Comparison of ENCODE assay signal across 9 mouse cellular contexts in genomic region chr11:59330560-59330959, GRCm38 (mm10). TPM values are rescaled to one million over a fixed set of nuclear protein-coding genes. Genes with fewer than 3 reads are reported as not detected.
DNase-seq lines count a peak whose midpoint lies in the region; ATAC-seq and TF ChIP-seq lines count a peak whose summit lies in the region.
"Had no signal": no experiment of that assay in that cellular context is flagged by ENCODE, and none has a peak within 500 bp of the region (broad histone marks: within the 10 kb centered on the region; RNA-seq: fewer than 3 reads in every experiment).

No protein-coding gene starts in this region.

- no peak overlapping the region for H3K9ac ChIP-seq in heart, adult 2 months (ENCODE audit: low read depth, low read length)
- H3K9ac ChIP-seq in heart, embryonic 12.5 days = no peak overlapping the region
- H3K9ac ChIP-seq: limb, embryonic 12.5 days had no signal

- H3K4me1 ChIP-seq in heart, adult 2 months (ENCODE audit: control insufficient read depth, insufficient read depth, low read length) = no peaks in the 10 kb centered on the region
- 0 out of 2 replicates have a peak, but pooled peaks cover 11% of the 10 kb centered on the region for H3K4me1 ChIP-seq in heart, embryonic 12.5 days (replicated peaks)

- ATAC-seq in heart, embryonic 12.5 days (ENCODE audit: insufficient number of reproducible peaks, low FRiP score) = no peak
- ATAC-seq in common myeloid progenitor, adult 5-6 weeks (replicated peaks; ENCODE audit: low read depth, poor library complexity, severe bottlenecking) = peak; percentile 77
- peak; percentile 76 for ATAC-seq in granulocyte monocyte progenitor cell, adult 5-6 weeks (replicated peaks; ENCODE audit: poor library complexity, severe bottlenecking)

- no peak overlapping the region for H3K27ac ChIP-seq in heart, adult 2 months
- no peak overlapping the region for H3K27ac ChIP-seq in heart, embryonic 12.5 days (ENCODE audit: poor library complexity, severe bottlenecking)

- H3K4me3 ChIP-seq in heart, adult 2 months = no peak overlapping the region
- no peak overlapping the region for H3K4me3 ChIP-seq in heart, embryonic 12.5 days
- H3K4me3 ChIP-seq: limb, embryonic 12.5 days had no signal

- no peaks in the 10 kb centered on the region for H3K27me3 ChIP-seq in heart, adult 2 months (ENCODE audit: control insufficient read depth, insufficient read depth, low read length)
- H3K27me3 ChIP-seq in heart, embryonic 12.5 days (replicated peaks) = peaks cover 23% of the 10 kb centered on the region; the same call in 1 of the 2 replicates

- no peak for TF ChIP-seq EP300 in heart, adult 2 months (IDR thresholded peaks at IDR 0.05; ENCODE audit: insufficient read depth, low read depth, low read length)

- intact Hi-C loops in heart, adult 2 months (cut with DNase I) = loop anchor here (2.0 kb wide), 1 partner anchor 22 kb away; no protein-coding TSS in a partner anchor

- no peak for TF ChIP-seq POLR2A in heart, adult 2 months (IDR thresholded peaks at IDR 0.05; ENCODE audit: insufficient read depth, low read depth, low read length)

- no peaks in the 10 kb centered on the region for H3K79me2 ChIP-seq in heart, adult 2 months (replicated peaks; ENCODE audit: control insufficient read depth, insufficient read depth, low read length)

- DNase-seq in heart, adult 2 months = peak; percentile 55 to 74
- DNase-seq in T-cell, adult 2 months (ENCODE audit: low spot score) = peak; percentile 23
- peak; percentile 76 to 82 for DNase-seq in kidney, postnatal 25 days
- DNase-seq in lung, postnatal 14 days = peak; percentile 81
- DNase-seq in spleen, postnatal 4 days (ENCODE audit: low spot score in 2 of 2) = peak; percentile 46 to 83

- no peaks in the 10 kb centered on the region for H3K9me3 ChIP-seq in heart, embryonic 12.5 days (replicated peaks)
- H3K9me3 ChIP-seq: limb, embryonic 12.5 days had no signal

- H3K4me2 ChIP-seq in heart, embryonic 12.5 days = no peak overlapping the region
- H3K4me2 ChIP-seq: limb, embryonic 12.5 days had no signal

- TF ChIP-seq CTCF in heart, adult 2 months (IDR thresholded peaks at IDR 0.05) = peak; percentile 81

- no peaks in the 10 kb centered on the region for H3K36me3 ChIP-seq in heart, adult 2 months (ENCODE audit: control insufficient read depth, insufficient read depth, low read length)
- H3K36me3 ChIP-seq in heart, embryonic 12.5 days = no peaks in the 10 kb centered on the region

- WGBS in heart, adult 2 months = 46% methylated on average over 5 of the region's 5 CpGs
- WGBS in heart, embryonic 12.5 days = 27% methylated on average over 5 of the region's 5 CpGs

RNA-seq across cellular contexts. Expression of gene Wnt9a, which starts 23.8 kb away (rescaled TPM):
- total RNA-seq in heart, adult 2 months (2021) = 1 to 10 TPM; 4.3 to 4.6 TPM
- polyA plus RNA-seq in heart, adult 2 months (2012; rRNA removed) = 4.6 and 7.2 TPM in 2 replicates
- polyA plus RNA-seq in heart, embryonic 12.5 days (2016; fragmentation: Nextera tagmentation; extraction: Ambion mirVana) = 4.5 and 5.0 TPM in 2 replicates
- total RNA-seq in common myeloid progenitor, adult 5-6 weeks (2017) = not detected in 2 replicates
- total RNA-seq in granulocyte monocyte progenitor cell, adult 5-6 weeks (2014; fragmentation: Nextera tagmentation) = not detected in 2 replicates
- not detected in 2 replicates for total RNA-seq in granulocyte monocyte progenitor cell, adult 5-6 weeks (2017)

RNA-seq across cellular contexts. Expression of gene Wnt3a, which starts 40.0 kb away (rescaled TPM):
- total RNA-seq in heart, adult 2 months (2021) = not detected
- polyA plus RNA-seq in heart, adult 2 months (2012; rRNA removed) = not detected in 2 replicates
- polyA plus RNA-seq in heart, embryonic 12.5 days (2016; fragmentation: Nextera tagmentation; extraction: Ambion mirVana) = 0.08 TPM in 1 of 2 replicates, not detected in the other
- total RNA-seq in common myeloid progenitor, adult 5-6 weeks (2017) = not detected in 2 replicates
- not detected in 2 replicates for total RNA-seq in granulocyte monocyte progenitor cell, adult 5-6 weeks (2014; fragmentation: Nextera tagmentation)
- total RNA-seq in granulocyte monocyte progenitor cell, adult 5-6 weeks (2017) = not detected in 2 replicates

RNA-seq across cellular contexts. Expression of gene Prss38, which starts 44.9 kb away (rescaled TPM):
- not detected for total RNA-seq in heart, adult 2 months (2021)
- not detected in 2 replicates for polyA plus RNA-seq in heart, adult 2 months (2012; rRNA removed)
- polyA plus RNA-seq in heart, embryonic 12.5 days (2016; fragmentation: Nextera tagmentation; extraction: Ambion mirVana) = not detected in 2 replicates
- total RNA-seq in common myeloid progenitor, adult 5-6 weeks (2017) = not detected in 2 replicates
- total RNA-seq in granulocyte monocyte progenitor cell, adult 5-6 weeks (2014; fragmentation: Nextera tagmentation) = not detected in 2 replicates
- total RNA-seq in granulocyte monocyte progenitor cell, adult 5-6 weeks (2017) = not detected in 2 replicates

Comparison
In these comparisons a context has a peak if more than half of its experiments do, and no peak if none do; other contexts are left out.
1. DNase-seq: peak in every context shown above with its lines; median percentile 81 in lung, postnatal 14 days; 79 in kidney, postnatal 25 days; 64 in heart, adult 2 months; 64 in spleen, postnatal 4 days; 23 in T-cell, adult 2 months.